Mouse (Mus musculus): ENCODE measurements around the gene Tas2r140.

DNA sequence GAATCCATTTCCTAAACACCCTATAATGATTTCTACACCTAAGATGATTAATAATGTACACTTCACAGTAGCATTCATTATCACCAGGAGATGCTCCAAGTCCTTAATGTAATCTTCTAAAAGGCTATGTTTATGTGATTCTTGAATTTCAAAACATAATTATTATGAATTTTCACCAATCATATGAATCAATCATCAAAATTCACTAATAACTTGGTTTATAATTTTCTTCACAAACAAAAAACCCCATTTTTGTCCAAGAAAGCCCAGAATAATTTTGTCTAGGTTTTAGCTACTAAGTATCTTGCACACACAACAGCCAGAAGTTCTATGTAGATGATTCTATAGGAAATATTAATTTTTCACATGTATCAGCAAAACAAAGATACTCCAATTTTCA lies at the start of gene Tas2r140:
- TF ChIP-seq FLI1 (IDR thresholded peaks at IDR 0.05; ENCODE audit: low read length): no peak
- TF ChIP-seq GATA1 (IDR thresholded peaks at IDR 0.05; ENCODE audit: borderline replicate concordance, low read length): no peak

Data from megakaryocyte, embryonic 14.5 days (primary cell).